Mouse (Mus musculus) cerebellum, adult 11-12 months (tissue): ENCODE measurements around the gene Relt.

Experiments
- DNase-seq: peaks from one replicate; pipeline ENCODE4 v3.0.0; 2022

The Relt gene

GRCm38 (mm10) chr7:100844385-100845025, 18.7 kb downstream of the Relt start:
- peak; percentile 7 for DNase-seq

GRCm38 (mm10) chr7:100843866-100844265, 19.4 kb downstream of the Relt start:
- no peak for DNase-seq

- DNase-seq = no peak
Measured at GRCm38 (mm10) chr7:100842175-100842574, 21.1 kb downstream of the Relt start.

GRCm38 (mm10) chr7:100841608-100842007, 21.6 kb downstream of the Relt start:
- DNase-seq = no peak

GRCm38 (mm10) chr7:100840906-100841305, 22.3 kb downstream of the Relt start:
- no peak for DNase-seq

GRCm38 (mm10) chr7:100839632-100840402, 23.4 kb downstream of the Relt start:
- DNase-seq = peak; percentile 54

- DNase-seq = no peak
Measured at GRCm38 (mm10) chr7:100837701-100838100, 25.5 kb downstream of the Relt start.

- DNase-seq = no peak
Measured at GRCm38 (mm10) chr7:100836657-100837056, 26.6 kb downstream of the Relt start.

GRCm38 (mm10) chr7:100835711-100836110, 27.5 kb downstream of the Relt start:
- no peak for DNase-seq

- no peak for DNase-seq
Measured at GRCm38 (mm10) chr7:100835168-100835567, 28.1 kb downstream of the Relt start.

GRCm38 (mm10) chr7:100833859-100834258, 29.4 kb downstream of the Relt start:
- no peak for DNase-seq

GRCm38 (mm10) chr7:100828549-100828948, 34.7 kb downstream of the Relt start:
- DNase-seq = no peak

GRCm38 (mm10) chr7:100824661-100825060, 38.6 kb downstream of the Relt start:
- DNase-seq = peak; percentile 37

GRCm38 (mm10) chr7:100818401-100819064, 44.7 kb downstream of the Relt start:
- no peak for DNase-seq

- no peak for DNase-seq
Measured at GRCm38 (mm10) chr7:100817442-100817760, 45.8 kb downstream of the Relt start.

GRCm38 (mm10) chr7:100816759-100817441, 46.3 kb downstream of the Relt start:
- DNase-seq = no peak

GRCm38 (mm10) chr7:100815900-100816570, 47.2 kb downstream of the Relt start:
- DNase-seq = no peak

- no peak for DNase-seq
Measured at GRCm38 (mm10) chr7:100812641-100813040, 50.6 kb downstream of the Relt start.

GRCm38 (mm10) chr7:100811912-100812311, 51.3 kb downstream of the Relt start:
- peak; percentile 86 for DNase-seq

GRCm38 (mm10) chr7:100805391-100805790, 57.9 kb downstream of the Relt start:
- no peak for DNase-seq

GRCm38 (mm10) chr7:100798810-100799209, 64.4 kb downstream of the Relt start:
- DNase-seq = no peak
